Mouse (Mus musculus) MEL (cell line): ENCODE results near the gene Ppil6. TPM values are rescaled to one million over a fixed set of nuclear protein-coding genes. Genes with fewer than 3 reads are reported as not detected.

Experiments
- DNase-seq: peaks from one replicate; pipeline ENCODE4 v3.0.0; 2011; ENCODE audit warnings: low read depth, low spot score
- H3K27ac ChIP-seq: 2 replicates; pipeline ENCODE4 v1.5.1; 2012; ENCODE audit warnings: low read depth, mild to moderate bottlenecking, control low read depth, low read length, moderate library complexity; ENCODE audit not compliant: control insufficient read depth
- H3K27me3 ChIP-seq, 2 experiments: fragments of 150-350 bp in 1 of 2; sonication (generic) in 1 of 2; 2 replicates each; pipeline ENCODE4 v1.6.1; 2012; ENCODE audit warnings: low read length in 2 of 2, mild to moderate bottlenecking in 2 of 2, improper control_type of control experiment in 1 of 2, moderate library complexity in 1 of 2; ENCODE audit not compliant: insufficient read depth in 2 of 2, control insufficient read depth in 1 of 2
- H3K36me3 ChIP-seq, 2 experiments: 2 replicates each; pipeline ENCODE4 v1.6.1; 2012 to 2014; ENCODE audit warnings: low read length in 2 of 2, improper control_type of control experiment in 1 of 2, inconsistent platforms in 1 of 2, mild to moderate bottlenecking in 1 of 2; ENCODE audit not compliant: insufficient read depth in 2 of 2, control insufficient read depth in 1 of 2
- H3K4me1 ChIP-seq, 2 experiments: fragments of 150-350 bp in 1 of 2; sonication (generic) in 1 of 2; 2 replicates each; pipeline ENCODE4 v1.6.1; 2012; ENCODE audit warnings: low read length in 2 of 2, improper control_type of control experiment in 1 of 2, mild to moderate bottlenecking in 1 of 2; ENCODE audit not compliant: insufficient read depth in 2 of 2, control insufficient read depth in 1 of 2
- H3K4me3 ChIP-seq, 2 experiments: fragments of 150-350 bp in 1 of 2; sonication (generic) in 1 of 2; 2 replicates each; pipeline ENCODE4 v1.5.1; 2012; ENCODE audit warnings: low read depth in 2 of 2, low read length in 2 of 2, mild to moderate bottlenecking in 2 of 2, moderate library complexity in 2 of 2, control low read depth in 1 of 2, improper control_type of control experiment in 1 of 2; ENCODE audit not compliant: control insufficient read depth in 1 of 2, insufficient read depth in 1 of 2
- H3K79me2 ChIP-seq: 2 replicates; pipeline ENCODE4 v1.6.1; 2012; ENCODE audit warnings: mild to moderate bottlenecking, low read length, moderate library complexity; ENCODE audit not compliant: control insufficient read depth, poor library complexity, insufficient read depth
- H3K9ac ChIP-seq: 2 replicates; pipeline ENCODE4 v1.6.1; 2012; ENCODE audit warnings: low read depth, mild to moderate bottlenecking, control low read depth, low read length, moderate library complexity; ENCODE audit not compliant: control insufficient read depth, poor library complexity, severe bottlenecking
- H3K9me3 ChIP-seq: fragments of 150-350 bp; sonication (generic); replicated peaks from 2 replicates; pipeline ENCODE4 v1.6.1; 2012; ENCODE audit warnings: mild to moderate bottlenecking, low read length, improper control_type of control experiment, moderate library complexity; ENCODE audit not compliant: insufficient read depth
- BHLHE40 ChIP-seq: IDR thresholded peaks from 2 replicates; pipeline ENCODE4 v1.6.1; 2012; ENCODE audit warnings: low read depth, mild to moderate bottlenecking, inconsistent platforms, low read length, improper control_type of control experiment, borderline replicate concordance
- CHD1 ChIP-seq: IDR thresholded peaks from 2 replicates; pipeline ENCODE4 v1.6.1; 2012; ENCODE audit warnings: low read depth, mild to moderate bottlenecking, inconsistent platforms, low read length, improper control_type of control experiment
- CHD2 ChIP-seq: IDR thresholded peaks from 2 replicates; pipeline ENCODE4 v1.6.1; 2011; ENCODE audit warnings: low read length, improper control_type of control experiment
- ETS1 ChIP-seq: IDR thresholded peaks from 2 replicates; pipeline ENCODE4 v1.6.1; 2012; ENCODE audit warnings: low read depth, mild to moderate bottlenecking, inconsistent platforms, low read length, improper control_type of control experiment, moderate library complexity
- GABPA ChIP-seq: IDR thresholded peaks from 2 replicates; pipeline ENCODE4 v1.6.1; 2012; ENCODE audit warnings: low read depth, mild to moderate bottlenecking, inconsistent platforms, low read length, improper control_type of control experiment, moderate library complexity
- HCFC1 ChIP-seq: IDR thresholded peaks from 2 replicates; pipeline ENCODE4 v1.6.1; 2012; ENCODE audit warnings: low read depth, mild to moderate bottlenecking, inconsistent platforms, low read length, improper control_type of control experiment, moderate library complexity
- MAX ChIP-seq: IDR thresholded peaks from 2 replicates; pipeline ENCODE4 v1.6.1; 2011; ENCODE audit warnings: low read length, improper control_type of control experiment
- MAZ ChIP-seq: IDR thresholded peaks from 2 replicates; pipeline ENCODE4 v1.6.1; 2012; ENCODE audit warnings: low read depth, mild to moderate bottlenecking, inconsistent platforms, low read length, improper control_type of control experiment
- MXI1 ChIP-seq: IDR thresholded peaks from 2 replicates; pipeline ENCODE4 v1.6.1; 2011; ENCODE audit warnings: mild to moderate bottlenecking, low read depth, low read length, improper control_type of control experiment
- MYC ChIP-seq: IDR thresholded peaks from 2 replicates; pipeline ENCODE4 v1.6.1; 2011; ENCODE audit warnings: low read depth, mild to moderate bottlenecking, low read length, improper control_type of control experiment, moderate library complexity
- NRF1 ChIP-seq: IDR thresholded peaks from 2 replicates; pipeline ENCODE4 v1.6.1; 2014; ENCODE audit warnings: low read depth, mild to moderate bottlenecking, inconsistent platforms, low read length, improper control_type of control experiment, moderate library complexity; ENCODE audit not compliant: poor library complexity, insufficient read depth, severe bottlenecking
- SIN3A ChIP-seq: IDR thresholded peaks from 2 replicates; pipeline ENCODE4 v1.6.1; 2012; ENCODE audit warnings: low read length, improper control_type of control experiment, inconsistent platforms
- SMC3 ChIP-seq: IDR thresholded peaks from 2 replicates; pipeline ENCODE4 v1.6.1; 2011; ENCODE audit warnings: low read depth, low read length, improper control_type of control experiment
- TAL1 ChIP-seq: IDR thresholded peaks from 2 replicates; pipeline ENCODE4 v1.6.1; 2012; ENCODE audit warnings: mild to moderate bottlenecking, inconsistent platforms, low read length, moderate library complexity, mixed read lengths
- UBTF ChIP-seq: IDR thresholded peaks from 2 replicates; pipeline ENCODE4 v1.6.1; 2012; ENCODE audit warnings: low read depth, mild to moderate bottlenecking, inconsistent platforms, low read length, improper control_type of control experiment, moderate library complexity, borderline replicate concordance; ENCODE audit not compliant: insufficient read depth
- USF2 ChIP-seq, 2 experiments: IDR thresholded peaks; 2 replicates each; pipeline ENCODE4 v1.6.1; 2011 to 2012; ENCODE audit warnings: improper control_type of control experiment in 2 of 2, low read length in 2 of 2, borderline replicate concordance in 1 of 2, inconsistent platforms in 1 of 2, low read depth in 1 of 2, mild to moderate bottlenecking in 1 of 2; ENCODE audit not compliant: insufficient read depth in 1 of 2
- polyA plus RNA-seq, 2 experiments: library from polyadenylated mRNA; stranded (reverse) in 1 of 2; unstranded in 1 of 2; fragments of >175 nt in 1 of 2; fragments of >200 nt in 1 of 2; gene quantifications; 2 replicates each; pipeline versions ENCODE4 v1.2.1 to v1.2.4; 2012; ENCODE audit warnings: low replicate concordance in 2 of 2, low read depth in 1 of 2; ENCODE audit not compliant: insufficient read length in 2 of 2, insufficient read depth in 1 of 2, missing spikeins in 1 of 2
- total RNA-seq: library from RNA; depleted of rRNA; stranded (reverse); fragments of 300-350 nt; gene quantifications from 2 replicates; pipeline ENCODE4 v1.2.3, GENCODE M21; 2012; rRNA removed

Gene Ppil6
- total and polyA plus RNA-seq, 3 experiments, result not detected

GRCm38 (mm10) chr10:41558401-41558800 is 68.2 kb downstream of the Ppil6 start:
- H3K36me3 ChIP-seq, result peaks cover 0 to 3% of the 10 kb centered on the region in 2 experiments; a peak in 1 of 4 replicates
- no peak overlapping the region for H3K4me3 ChIP-seq
- H3K4me1 ChIP-seq, result no peaks in the 10 kb centered on the region
- H3K9me3 ChIP-seq, result no peaks in the 10 kb centered on the region
- no peaks in the 10 kb centered on the region for H3K79me2 ChIP-seq
- DNase-seq, result no peak
- TF ChIP-seq MAZ (no peak), NRF1 (no peak), HCFC1 (no peak), CHD1 (no peak), ETS1 (no peak), GABPA (no peak), SMC3 (no peak), MXI1 (no peak), USF2 (IDR thresholded peaks at IDR 0.05; ENCODE audit: borderline replicate concordance in 1 of 2, insufficient read depth in 1 of 2, low read depth in 1 of 2, low read length in 2 of 2) (no peak), UBTF (no peak), MYC (no peak), CHD2 (no peak)
- no peak overlapping the region for H3K9ac ChIP-seq
- H3K27ac ChIP-seq, result no peak overlapping the region
- H3K27me3 ChIP-seq, result peaks cover 0 to 5% of the 10 kb centered on the region in 2 experiments; a peak in 1 of 4 replicates

- no peak for TF ChIP-seq TAL1
- no peak for TF ChIP-seq MAX
- TF ChIP-seq SIN3A, result no peak
- TF ChIP-seq BHLHE40, result no peak
- Histone ChIP-seq H3K79me2 (no peaks in the 10 kb centered on the region), H3K27me3 (peaks cover 0 to 2% of the 10 kb centered on the region in 2 experiments; a peak in 1 of 4 replicates), H3K36me3 (peaks cover 0 to 3% of the 10 kb centered on the region in 2 experiments; a peak in 1 of 4 replicates), H3K4me3 (no peak overlapping the region), H3K9ac (no peak overlapping the region), H3K9me3 (no peaks in the 10 kb centered on the region), H3K4me1 (no peaks in the 10 kb centered on the region), H3K27ac (no peak overlapping the region)
- DNase-seq, result no peak
Measured at GRCm38 (mm10) chr10:41561701-41562395, 71.6 kb downstream of the Ppil6 start.

Other genes with a start within 250 kb of the Ppil6 start
- 21.4 and 22.1 TPM in 2 replicates for gene Fig4, start 187.2 kb upstream of the Ppil6 start, total RNA-seq
- 10 to 100 TPM in 1 of 2 experiments, not detected in 1; 27.4 TPM for gene Fig4, start 187.2 kb upstream of the Ppil6 start, polyA plus RNA-seq
- gene Ak9, start 186.5 kb upstream of the Ppil6 start, total RNA-seq, result not detected in 2 replicates
- under 1 TPM in 1 of 2 experiments, not detected in 1; 0.21 TPM for gene Ak9, start 186.5 kb upstream of the Ppil6 start, polyA plus RNA-seq
- 7.6 and 8.4 TPM in 2 replicates for gene Zbtb24, start 40.1 kb upstream of the Ppil6 start, total RNA-seq
- gene Zbtb24, start 40.1 kb upstream of the Ppil6 start, polyA plus RNA-seq, result 10 to 100 TPM in 1 of 2 experiments, not detected in 1; 11.0 TPM
- gene Mical1, start 14.1 kb upstream of the Ppil6 start, total RNA-seq, result 1.3 and 4.3 TPM in 2 replicates
- 10 to 100 TPM in 1 of 2 experiments, not detected in 1; 15.7 TPM for gene Mical1, start 14.1 kb upstream of the Ppil6 start, polyA plus RNA-seq
- 0.04 and 0.07 TPM in 2 replicates for gene Smpd2, start 70 bp upstream of the Ppil6 start, total RNA-seq
- under 1 TPM in 1 of 2 experiments, not detected in 1; 0.42 TPM for gene Smpd2, start 70 bp upstream of the Ppil6 start, polyA plus RNA-seq
- 21.4 and 23.6 TPM in 2 replicates for gene Cd164, start 29.0 kb downstream of the Ppil6 start, total RNA-seq
- 10 to 100 TPM in 1 of 2 experiments, not detected in 1; 59.4 TPM for gene Cd164, start 29.0 kb downstream of the Ppil6 start, polyA plus RNA-seq
- not detected in 2 replicates for gene Ccdc162, start 226.2 kb downstream of the Ppil6 start, total RNA-seq
- gene Ccdc162, start 226.2 kb downstream of the Ppil6 start, polyA plus RNA-seq, result under 1 TPM in 1 of 2 experiments, not detected in 1; 0.06 TPM